Comparison of ENCODE assay signal across 9 mouse cellular contexts in genomic region chr12:24682563-24682962, GRCm38 (mm10). TPM values are rescaled to one million over a fixed set of nuclear protein-coding genes. Genes with fewer than 3 reads are reported as not detected.
DNase-seq lines count a peak whose midpoint lies in the region; ATAC-seq lines count a peak whose summit lies in the region.
"Had no signal": no experiment of that assay in that cellular context is flagged by ENCODE, and none has a peak within 500 bp of the region (broad histone marks: within the 10 kb centered on the region; RNA-seq: fewer than 3 reads in every experiment).

No protein-coding gene starts in this region.

- 40% methylated on average over 8 of the region's 8 CpGs for WGBS in intestine, embryonic 14.5 days
- 58% methylated on average over 8 of the region's 8 CpGs for WGBS in hindbrain, embryonic 16.5 days
- WGBS in forebrain, embryonic 14.5 days, result 61% methylated on average over 8 of the region's 8 CpGs
- WGBS in forebrain, embryonic 10.5 days, result 55% methylated on average over 8 of the region's 8 CpGs

- peaks cover 13% of the 10 kb centered on the region for H3K27me3 ChIP-seq in intestine, embryonic 14.5 days (replicated peaks; ENCODE audit: control insufficient read depth, insufficient read depth, low read length)
- H3K27me3 ChIP-seq in hindbrain, embryonic 16.5 days (replicated peaks; ENCODE audit: control insufficient read depth, insufficient read depth, low read length), result peaks cover 8% of the 10 kb centered on the region
- peaks cover 19% of the 10 kb centered on the region for H3K27me3 ChIP-seq in forebrain, embryonic 14.5 days (replicated peaks; ENCODE audit: control insufficient read depth, insufficient read depth, low read length)
- peaks cover 78% of the 10 kb centered on the region for H3K27me3 ChIP-seq in forebrain, embryonic 10.5 days (ENCODE audit: poor library complexity, severe bottlenecking)

- ATAC-seq in intestine, embryonic 14.5 days (replicated peaks; ENCODE audit: low FRiP score, low TSS enrichment, low read depth), result no peak
- no peak for ATAC-seq in hindbrain, embryonic 16.5 days
- ATAC-seq in forebrain, embryonic 14.5 days, result no peak

- DNase-seq in urinary bladder, postnatal 25 days (ENCODE audit: low spot score), result peak; percentile 30
- no peak for DNase-seq in urinary bladder, postnatal 10 days (ENCODE audit: low spot score)
- DNase-seq in intestine, embryonic 14.5 days (ENCODE audit: low spot score), result peak; percentile 61
- DNase-seq in left cerebral cortex, postnatal 36 days (ENCODE audit: low spot score in 2 of 2), result peak; percentile 43 to 57
- DNase-seq in forebrain, embryonic 14.5 days (ENCODE audit: low spot score), result no peak
- DNase-seq in forebrain, embryonic 10.5 days (ENCODE audit: extremely low spot score, low spot score), result no peak

- intact Hi-C loops in left cerebral cortex, postnatal 36 days (cut with DNase I), result no loop called here

- peak overlapping the region; percentile 87; the same call in 1 of the 2 replicates for H3K4me2 ChIP-seq in intestine, embryonic 14.5 days (ENCODE audit: low read length)
- H3K4me2 ChIP-seq in hindbrain, embryonic 16.5 days (ENCODE audit: low read length), result no peak overlapping the region
- no peak overlapping the region for H3K4me2 ChIP-seq in forebrain, embryonic 14.5 days (ENCODE audit: low read length)

- peaks cover 5% of the 10 kb centered on the region for H3K4me1 ChIP-seq in intestine, embryonic 14.5 days (replicated peaks; ENCODE audit: control insufficient read depth, insufficient read depth, low read length)
- peaks cover 17% of the 10 kb centered on the region for H3K4me1 ChIP-seq in hindbrain, embryonic 16.5 days (ENCODE audit: control insufficient read depth, insufficient read depth, low read depth, low read length)
- peaks cover 3% of the 10 kb centered on the region; the same call in 1 of the 2 replicates for H3K4me1 ChIP-seq in forebrain, embryonic 14.5 days (ENCODE audit: control insufficient read depth, insufficient read depth, low read length)
- H3K4me1 ChIP-seq in forebrain, embryonic 10.5 days, result peaks cover 22% of the 10 kb centered on the region

- H3K36me3 ChIP-seq in intestine, embryonic 14.5 days (ENCODE audit: control insufficient read depth, insufficient read depth, low read length), result no peaks in the 10 kb centered on the region
- H3K36me3 ChIP-seq in hindbrain, embryonic 16.5 days (ENCODE audit: control insufficient read depth, insufficient read depth, low read length), result no peaks in the 10 kb centered on the region
- H3K36me3 ChIP-seq in forebrain, embryonic 14.5 days (ENCODE audit: control insufficient read depth, insufficient read depth, low read length), result no peaks in the 10 kb centered on the region
- H3K36me3 ChIP-seq in forebrain, embryonic 10.5 days (replicated peaks), result no peaks in the 10 kb centered on the region
- H3K36me3 ChIP-seq: embryonic facial prominence, embryonic 12.5 days; limb, embryonic 12.5 days had no signal

- H3K9ac ChIP-seq in intestine, embryonic 14.5 days (ENCODE audit: low read length), result no peak overlapping the region
- H3K9ac ChIP-seq in hindbrain, embryonic 16.5 days (ENCODE audit: low read depth, low read length), result no peak overlapping the region
- H3K9ac ChIP-seq in forebrain, embryonic 14.5 days (ENCODE audit: low read length), result no peak overlapping the region
- H3K9ac ChIP-seq: embryonic facial prominence, embryonic 12.5 days; limb, embryonic 12.5 days had no signal

- no peak overlapping the region for H3K4me3 ChIP-seq in intestine, embryonic 14.5 days (ENCODE audit: low read depth, low read length)
- H3K4me3 ChIP-seq in hindbrain, embryonic 16.5 days (ENCODE audit: low read length), result no peak overlapping the region
- no peak overlapping the region for H3K4me3 ChIP-seq in forebrain, embryonic 14.5 days (ENCODE audit: low read depth, low read length)
- H3K4me3 ChIP-seq in forebrain, embryonic 10.5 days, result no peak overlapping the region
- H3K4me3 ChIP-seq: embryonic facial prominence, embryonic 12.5 days had no signal

- peak overlapping the region; percentile 39; the same call in 1 of the 2 replicates for H3K27ac ChIP-seq in intestine, embryonic 14.5 days (ENCODE audit: low read depth)
- H3K27ac ChIP-seq in hindbrain, embryonic 16.5 days (ENCODE audit: low read depth, low read length), result no peak overlapping the region
- H3K27ac ChIP-seq in forebrain, embryonic 14.5 days (ENCODE audit: low read depth, low read length), result no peak overlapping the region
- H3K27ac ChIP-seq in forebrain, embryonic 10.5 days, result no peak overlapping the region
- H3K27ac ChIP-seq: embryonic facial prominence, embryonic 12.5 days; limb, embryonic 12.5 days had no signal

- no peaks in the 10 kb centered on the region for H3K9me3 ChIP-seq in intestine, embryonic 14.5 days (ENCODE audit: control insufficient read depth, low read length)
- H3K9me3 ChIP-seq in hindbrain, embryonic 16.5 days (ENCODE audit: control insufficient read depth, low read length), result no peaks in the 10 kb centered on the region
- no peaks in the 10 kb centered on the region for H3K9me3 ChIP-seq in forebrain, embryonic 14.5 days (replicated peaks; ENCODE audit: control insufficient read depth, low read length)
- H3K9me3 ChIP-seq in forebrain, embryonic 10.5 days, result no peaks in the 10 kb centered on the region
- H3K9me3 ChIP-seq: embryonic facial prominence, embryonic 12.5 days; limb, embryonic 12.5 days had no signal

RNA-seq across cellular contexts. Expression of gene Cys1, which starts 0.9 kb away (rescaled TPM):
- 2.1 and 2.6 TPM in 2 replicates for polyA plus RNA-seq in intestine, embryonic 14.5 days (2014; fragmentation: Nextera tagmentation; extraction: Ambion mirVana)
- total RNA-seq in left cerebral cortex, postnatal 36 days (2021), result 10 to 100 TPM; 10.8 to 17.5 TPM
- polyA plus RNA-seq in hindbrain, embryonic 16.5 days (2015; fragmentation: Nextera tagmentation; extraction: Ambion mirVana), result 1.5 and 1.6 TPM in 2 replicates
- 1.2 and 1.7 TPM in 2 replicates for polyA plus RNA-seq in forebrain, embryonic 14.5 days (2014; fragmentation: Nextera tagmentation; extraction: Ambion mirVana)
- polyA plus RNA-seq in forebrain, embryonic 10.5 days (2016; fragmentation: Nextera tagmentation; extraction: Ambion mirVana), result 0.40 and 0.79 TPM in 2 replicates

RNA-seq across cellular contexts. Expression of gene Rrm2, which starts 25.5 kb away (rescaled TPM):
- polyA plus RNA-seq in intestine, embryonic 14.5 days (2014; fragmentation: Nextera tagmentation; extraction: Ambion mirVana), result 160 and 162 TPM in 2 replicates
- total RNA-seq in left cerebral cortex, postnatal 36 days (2021), result 1 to 10 TPM; 2.5 to 2.9 TPM
- polyA plus RNA-seq in hindbrain, embryonic 16.5 days (2015; fragmentation: Nextera tagmentation; extraction: Ambion mirVana), result 54.2 and 66.2 TPM in 2 replicates
- 136 and 139 TPM in 2 replicates for polyA plus RNA-seq in forebrain, embryonic 14.5 days (2014; fragmentation: Nextera tagmentation; extraction: Ambion mirVana)
- polyA plus RNA-seq in forebrain, embryonic 10.5 days (2016; fragmentation: Nextera tagmentation; extraction: Ambion mirVana), result 828 and 834 TPM in 2 replicates

RNA-seq across cellular contexts. Expression of gene Klf11, which starts 31.5 kb away (rescaled TPM):
- 12.5 and 15.2 TPM in 2 replicates for polyA plus RNA-seq in intestine, embryonic 14.5 days (2014; fragmentation: Nextera tagmentation; extraction: Ambion mirVana)
- total RNA-seq in left cerebral cortex, postnatal 36 days (2021), result 1 to 10 TPM; 6.0 to 6.7 TPM
- polyA plus RNA-seq in hindbrain, embryonic 16.5 days (2015; fragmentation: Nextera tagmentation; extraction: Ambion mirVana), result 14.9 and 15.5 TPM in 2 replicates
- 14.8 and 17.0 TPM in 2 replicates for polyA plus RNA-seq in forebrain, embryonic 14.5 days (2014; fragmentation: Nextera tagmentation; extraction: Ambion mirVana)
- 10.5 and 10.6 TPM in 2 replicates for polyA plus RNA-seq in forebrain, embryonic 10.5 days (2016; fragmentation: Nextera tagmentation; extraction: Ambion mirVana)

Comparison
In these comparisons a context has a peak if more than half of its experiments do, and no peak if none do; other contexts are left out.
1. DNase-seq: peak in urinary bladder, postnatal 25 days (single experiment), intestine, embryonic 14.5 days (single experiment) and left cerebral cortex, postnatal 36 days (2 of 2); none in urinary bladder, postnatal 10 days (single experiment), forebrain, embryonic 14.5 days (single experiment) and forebrain, embryonic 10.5 days (single experiment).